Mouse (Mus musculus) liver, embryonic 14.5 days (tissue): ENCODE results near the gene A930009A15Rik. TPM values are rescaled to one million over a fixed set of nuclear protein-coding genes. Genes with fewer than 3 reads are reported as not detected.

Experiments used
- ATAC-seq: fragments of 200-750 bp; cut with Nextera tagmentation; 2 replicates; pipeline ENCODE4 v1.8.0; 2017; ENCODE audit warnings: moderate number of reproducible peaks, mild to moderate bottlenecking, moderate library complexity; ENCODE audit not compliant: insufficient read depth
- DNase-seq, 3 experiments: peaks; one replicate each; pipeline ENCODE4 v3.0.0-alpha.2; 2012 to 2013; ENCODE audit warnings: low read depth in 3 of 3, low spot score in 3 of 3
- H3K27ac ChIP-seq: fragments of 300-500 bp; sonication (generic); 2 replicates; pipeline ENCODE4 v1.5.1; 2014; ENCODE audit warnings: moderate library complexity, mild to moderate bottlenecking, control low read depth, inconsistent platforms
- H3K27me3 ChIP-seq: fragments of 300-500 bp; sonication (generic); 2 replicates; pipeline ENCODE4 v1.6.1; 2014; ENCODE audit warnings: mild to moderate bottlenecking, low read length, moderate library complexity; ENCODE audit not compliant: control insufficient read depth, insufficient read depth
- H3K36me3 ChIP-seq: fragments of 300-500 bp; sonication (generic); replicated peaks from 2 replicates; pipeline ENCODE4 v1.6.1; 2014; ENCODE audit warnings: low read depth; ENCODE audit not compliant: control insufficient read depth, insufficient read depth
- H3K4me1 ChIP-seq, 2 experiments: fragments of 200-500 bp in 1 of 2; fragments of 300-500 bp in 1 of 2; sonication (generic) in 1 of 2; replicated peaks; 2 replicates each; pipeline ENCODE4 v1.6.1; 2012 to 2014; ENCODE audit warnings: antibody characterized with exemption in 1 of 2, inconsistent platforms in 1 of 2, low read length in 1 of 2; ENCODE audit not compliant: control insufficient read depth in 2 of 2, insufficient read depth in 2 of 2
- H3K4me2 ChIP-seq: fragments of 300-500 bp; sonication (generic); 2 replicates; pipeline ENCODE4 v1.6.1; 2014; ENCODE audit warnings: low read depth, mild to moderate bottlenecking, control low read depth, moderate library complexity
- H3K4me3 ChIP-seq, 2 experiments: fragments of 200-500 bp in 1 of 2; fragments of 300-500 bp in 1 of 2; sonication (generic) in 1 of 2; 2 replicates each; pipeline ENCODE4 v1.5.1; 2012 to 2014; ENCODE audit warnings: low read depth in 2 of 2, low read length in 2 of 2, mild to moderate bottlenecking in 2 of 2, control low read depth in 1 of 2, inconsistent platforms in 1 of 2, moderate library complexity in 1 of 2; ENCODE audit not compliant: insufficient read depth in 1 of 2
- H3K9ac ChIP-seq: fragments of 300-500 bp; sonication (generic); replicated peaks from 2 replicates; pipeline ENCODE4 v1.6.1; 2014; ENCODE audit warnings: mild to moderate bottlenecking, control low read depth, moderate library complexity
- H3K9me3 ChIP-seq: fragments of 300-500 bp; sonication (generic); 2 replicates; pipeline ENCODE4 v1.6.1; 2016; ENCODE audit warnings: low read length, mixed read lengths; ENCODE audit not compliant: control insufficient read depth
- CTCF ChIP-seq: IDR thresholded peaks from 2 replicates; pipeline ENCODE4 v1.5.1; 2016; ENCODE audit warnings: antibody characterized with exemption, low read depth, control low read depth
- EP300 ChIP-seq: IDR thresholded peaks from 2 replicates; pipeline ENCODE4 v1.6.1; 2016; ENCODE audit warnings: antibody characterized with exemption, low read depth
- WGBS: fragments of 180-500 bp; shearing (Covaris S2); extraction: QIAGEN DNeasy Blood & Tissue Kit; methylation state at CpG from one replicate; pipeline ENCODE4 v1.1.7; 2014; ENCODE audit not compliant: insufficient replicate concordance; 5-methylcytosine and 5-hydroxymethylcytosine counted together
- polyA plus RNA-seq, 2 experiments: library from polyadenylated mRNA; depleted of rRNA in 1 of 2; stranded (reverse) in 1 of 2; unstranded in 1 of 2; fragments of >200 nt; fragmentation: Nextera tagmentation in 1 of 2; extraction: Ambion mirVana in 1 of 2; gene quantifications; 2 replicates each; pipeline versions ENCODE4 v1.2.1 to v1.2.3; 2012 to 2014

Gene A930009A15Rik
- polyA plus RNA-seq, 2 experiments = not detected

DNA sequence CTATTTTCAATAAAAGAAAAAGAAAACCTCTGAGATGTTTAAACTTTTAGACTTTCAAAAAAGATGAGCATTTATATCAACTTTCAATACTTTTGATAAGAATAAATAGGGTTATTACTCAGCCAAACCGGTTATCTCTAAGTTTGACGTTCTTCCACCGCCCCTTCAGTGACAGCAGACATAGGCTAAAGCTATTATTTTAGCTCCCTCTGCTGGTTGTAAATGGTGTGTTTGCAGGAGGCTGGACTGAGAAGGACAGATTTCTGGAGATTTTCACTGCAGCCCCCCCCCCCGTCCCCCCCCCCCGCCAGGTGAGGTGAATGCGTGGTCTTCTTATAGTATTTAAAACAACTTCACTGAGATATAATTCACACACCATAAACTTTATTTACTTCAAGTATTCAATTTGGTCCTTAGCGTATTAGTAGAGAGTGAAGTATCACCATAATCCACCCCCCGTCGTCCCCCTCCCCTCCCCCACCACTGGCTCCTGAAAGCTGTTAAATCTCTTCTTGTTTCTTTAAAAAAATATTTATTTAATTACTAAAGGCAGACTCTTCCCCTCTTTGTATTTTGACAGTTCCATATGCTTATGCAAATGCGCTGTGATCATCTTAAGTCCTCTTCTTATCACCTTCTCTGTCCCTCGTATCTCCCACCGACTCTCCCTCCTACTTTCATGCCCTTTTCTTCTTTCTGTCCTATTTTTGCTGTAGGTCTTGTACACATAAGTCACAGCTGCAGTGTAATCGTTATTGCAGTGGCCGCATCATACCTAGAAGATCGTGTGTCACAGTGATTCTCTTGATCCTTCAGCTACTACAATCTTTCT is 47.9 kb downstream of the A930009A15Rik start:
- H3K9ac ChIP-seq = no peak overlapping the region
- TF ChIP-seq EP300 (no peak), CTCF (peak; percentile 35; the same call in 1 of the 2 replicates)
- no peak overlapping the region for H3K4me2 ChIP-seq
- 14% methylated on average over 13 of the region's 15 CpGs for WGBS
- H3K9me3 ChIP-seq = no peaks in the 10 kb centered on the region
- H3K27me3 ChIP-seq = no peaks in the 10 kb centered on the region
- no peaks in the 10 kb centered on the region for H3K36me3 ChIP-seq
- no peak for ATAC-seq
- no peaks in the 10 kb centered on the region for H3K4me1 ChIP-seq
- H3K4me3 ChIP-seq = no peak overlapping the region
- peak in 2 of 3 experiments; percentile 2 to 7 for DNase-seq
- no peak overlapping the region for H3K27ac ChIP-seq

DNA sequence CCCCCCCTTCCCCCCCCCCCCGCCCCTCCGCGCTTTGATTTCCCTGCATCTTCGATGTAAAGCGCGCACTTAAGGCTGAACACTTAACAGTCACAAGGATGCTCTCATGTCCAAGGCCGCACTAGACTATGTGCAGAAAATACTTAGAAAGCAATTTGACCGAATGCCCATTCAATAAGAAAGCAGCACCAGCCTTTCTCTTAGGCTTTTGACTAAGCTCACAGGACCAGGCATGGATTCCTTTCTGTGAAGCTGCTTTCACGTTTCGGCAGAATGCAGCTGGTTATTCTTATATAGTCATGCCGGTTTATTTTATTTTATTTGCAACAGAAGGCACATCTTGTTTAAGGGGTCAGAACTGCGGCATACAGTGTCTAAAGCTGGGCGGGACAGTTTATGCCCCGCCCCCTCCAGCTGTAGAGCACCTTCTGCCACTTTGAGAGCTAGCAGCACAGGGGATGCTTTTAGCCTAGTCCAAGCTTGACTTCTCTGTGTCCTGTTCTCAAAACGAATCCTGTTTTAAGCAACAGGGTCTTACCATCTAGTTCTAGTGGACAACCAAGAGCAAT is 48.6 kb downstream of the A930009A15Rik start:
- no peak overlapping the region for H3K4me2 ChIP-seq
- no peak for DNase-seq

DNA sequence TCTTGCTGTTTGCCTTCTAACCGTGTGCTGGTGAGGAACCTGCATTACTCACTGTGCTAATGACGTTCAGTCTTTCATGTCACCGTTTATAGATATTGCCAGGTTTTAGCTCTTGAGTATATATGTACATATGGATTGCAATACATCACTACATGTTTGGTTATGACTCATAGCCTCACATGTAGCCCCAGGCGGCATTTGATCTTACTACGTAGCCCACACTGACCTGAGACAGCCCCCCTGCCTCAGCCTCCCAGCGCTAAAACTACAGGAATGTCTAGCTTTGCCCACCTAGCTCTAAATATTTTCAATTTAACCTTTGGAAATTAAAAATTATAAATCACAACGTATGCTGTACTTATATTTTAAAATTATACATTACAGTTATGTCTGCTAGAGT is 53.7 kb downstream of the A930009A15Rik start:
- Histone ChIP-seq H3K27me3 (no peaks in the 10 kb centered on the region), H3K9me3 (no peaks in the 10 kb centered on the region), H3K4me3 (no peak overlapping the region), H3K27ac (no peak overlapping the region), H3K4me1 (no peaks in the 10 kb centered on the region), H3K36me3 (no peaks in the 10 kb centered on the region), H3K4me2 (no peak overlapping the region), H3K9ac (no peak overlapping the region)
- no peak for TF ChIP-seq EP300
- WGBS = 72% methylated on average over 7 of the region's 7 CpGs
- no peak for ATAC-seq
- DNase-seq = no peak

More for the DNA sequence above, 48.6 kb downstream of the A930009A15Rik start:
- ATAC-seq = no peak
- Histone ChIP-seq H3K4me3 (no peak overlapping the region), H3K9me3 (no peaks in the 10 kb centered on the region), H3K27me3 (no peaks in the 10 kb centered on the region), H3K9ac (no peak overlapping the region), H3K27ac (no peak overlapping the region), H3K4me1 (no peaks in the 10 kb centered on the region), H3K36me3 (no peaks in the 10 kb centered on the region)
- 25% methylated on average over 15 of the region's 15 CpGs for WGBS
- TF ChIP-seq CTCF = no peak
- no peak for TF ChIP-seq EP300

DNA sequence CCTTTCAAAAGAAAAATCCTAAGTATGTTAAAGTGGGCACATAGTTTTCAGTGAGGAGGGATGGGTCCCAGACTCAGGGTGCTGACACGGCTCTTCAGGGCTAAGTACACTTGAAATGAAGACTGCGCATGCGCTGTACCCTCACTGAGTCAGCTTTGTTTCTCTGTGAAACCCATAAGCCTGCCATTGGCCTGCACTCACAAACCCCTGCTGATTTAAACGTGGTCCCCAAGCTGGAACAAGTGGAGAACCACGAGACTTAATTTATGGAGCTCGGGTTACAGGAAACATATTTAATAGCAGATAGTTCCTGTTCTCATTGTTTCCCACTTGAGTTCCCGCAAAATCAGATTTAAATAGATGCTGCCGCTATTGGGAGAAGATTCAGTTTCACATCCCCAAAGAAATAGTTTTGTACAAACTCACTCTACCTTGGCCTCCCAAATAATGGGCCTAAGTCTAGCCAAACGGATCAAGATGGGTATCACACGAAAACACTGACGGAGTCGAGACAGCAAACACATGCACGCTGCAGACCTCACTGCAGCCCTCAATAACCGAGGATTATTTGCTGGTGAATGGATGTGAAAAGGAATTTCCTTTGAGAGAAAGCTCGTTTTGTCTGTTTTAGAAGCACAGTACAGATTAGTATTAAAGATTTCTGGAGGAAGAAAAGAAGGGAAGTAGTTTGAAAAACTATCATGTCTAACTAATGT is 54.3 kb downstream of the A930009A15Rik start:
- TF ChIP-seq EP300 (no peak), CTCF (no peak)
- Histone ChIP-seq H3K4me2 (no peak overlapping the region), H3K4me3 (no peak overlapping the region), H3K36me3 (no peaks in the 10 kb centered on the region), H3K9me3 (no peaks in the 10 kb centered on the region), H3K4me1 (no peaks in the 10 kb centered on the region), H3K27ac (no peak overlapping the region), H3K27me3 (no peaks in the 10 kb centered on the region), H3K9ac (no peak overlapping the region)
- DNase-seq (no peak), ATAC-seq (no peak)
- WGBS = 50% methylated on average over 15 of the region's 15 CpGs

DNA sequence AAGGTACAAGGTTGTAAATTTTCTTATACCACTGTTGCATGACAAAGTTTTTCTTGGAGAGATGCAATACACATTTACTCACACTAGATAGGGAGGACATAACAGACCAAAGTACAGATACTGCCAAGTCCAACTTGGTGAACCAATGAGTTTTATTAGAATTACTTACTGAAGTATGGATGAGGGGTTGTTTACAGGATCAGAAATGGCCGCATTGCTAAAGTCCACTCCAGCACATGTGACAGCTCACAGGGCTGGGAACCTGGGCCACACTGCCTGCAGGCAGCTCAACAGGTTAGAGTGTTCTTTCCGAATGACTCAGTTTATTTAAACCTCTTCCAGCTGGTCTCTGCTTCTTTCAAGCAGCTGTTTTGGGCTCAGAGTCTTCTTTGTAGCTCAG is 55.2 kb downstream of the A930009A15Rik start:
- DNase-seq (no peak), ATAC-seq (no peak)
- Histone ChIP-seq H3K36me3 (no peaks in the 10 kb centered on the region), H3K9me3 (no peaks in the 10 kb centered on the region), H3K9ac (no peak overlapping the region), H3K4me2 (no peak overlapping the region), H3K4me1 (no peaks in the 10 kb centered on the region), H3K4me3 (no peak overlapping the region), H3K27me3 (no peaks in the 10 kb centered on the region), H3K27ac (no peak overlapping the region)
- WGBS = 60% methylated on average over 2 of the region's 2 CpGs
- TF ChIP-seq EP300 = no peak
- TF ChIP-seq CTCF = no peak
